Mouse (Mus musculus) MN1 (cell line): ENCODE data around the gene Slc22a17.
A peak's percentile ranks its signal among the peaks of the same experiment; 100 is the strongest.
"Not testable (repeated sequence)": the region's sequence is repeated elsewhere in the genome, so short reads cannot be mapped to it uniquely, and the experiment has no call there.

ENCODE experiments used
- DNase-seq: peaks from one replicate; pipeline ENCODE4 v3.0.0-alpha.2; 2016; ENCODE audit warnings: low spot score

Slc22a17 gene

GRCm38 (mm10) chr14:54912886-54913285 lies at the start of gene Slc22a17:
Gene Slc22a17, minus strand, starts transcription at chr14:54913132.
- peak; percentile 55 for DNase-seq

GRCm38 (mm10) chr14:54962714-54963113 lies 49.8 kb upstream of the Slc22a17 start:
- no peak for DNase-seq

GRCm38 (mm10) chr14:54961487-54961886 lies 48.6 kb upstream of the Slc22a17 start:
- no peak for DNase-seq

DNA sequence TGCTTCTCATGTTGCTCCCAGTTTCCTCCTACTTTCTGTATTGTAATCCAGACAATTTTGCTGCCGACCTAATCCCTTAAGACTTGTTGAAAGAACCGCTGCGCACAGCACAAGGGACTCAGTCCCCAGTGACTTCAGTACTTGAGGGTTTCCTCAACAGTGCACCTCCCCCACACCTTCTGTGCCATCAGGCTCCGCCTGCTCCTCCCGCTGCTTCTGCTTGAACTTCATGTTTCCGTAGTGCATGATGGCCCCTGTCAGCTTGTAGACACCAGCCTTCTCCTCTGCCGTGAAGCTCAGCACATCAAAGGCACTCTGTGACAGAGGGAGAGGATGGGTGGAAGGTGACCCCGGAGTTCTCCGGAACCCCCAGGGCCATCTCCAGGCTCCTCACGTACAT lies 47.8 kb upstream of the Slc22a17 start:
- no peak for DNase-seq

GRCm38 (mm10) chr14:54959853-54960613 lies 47.1 kb upstream of the Slc22a17 start:
- DNase-seq, result not testable (repeated sequence)

DNA sequence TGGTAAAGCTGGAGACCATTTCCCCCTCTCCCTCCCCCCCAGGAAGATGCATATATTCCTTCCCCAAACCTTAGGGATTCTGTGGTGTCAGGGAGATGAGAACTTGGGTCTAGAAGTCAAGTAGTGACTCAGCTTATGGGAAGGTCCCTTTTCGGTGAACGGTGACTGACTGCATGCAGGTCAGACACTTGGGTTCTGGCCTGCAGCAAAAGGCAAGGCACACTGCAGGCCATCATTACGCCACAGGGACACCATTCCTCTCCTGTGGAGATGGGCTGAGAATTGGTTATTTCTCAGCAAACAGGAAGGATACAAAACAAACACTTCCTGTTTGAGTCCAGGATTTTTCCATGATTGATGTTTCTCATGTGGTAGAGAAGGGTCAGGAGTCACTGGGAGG lies 46.3 kb upstream of the Slc22a17 start:
- no peak for DNase-seq

DNA sequence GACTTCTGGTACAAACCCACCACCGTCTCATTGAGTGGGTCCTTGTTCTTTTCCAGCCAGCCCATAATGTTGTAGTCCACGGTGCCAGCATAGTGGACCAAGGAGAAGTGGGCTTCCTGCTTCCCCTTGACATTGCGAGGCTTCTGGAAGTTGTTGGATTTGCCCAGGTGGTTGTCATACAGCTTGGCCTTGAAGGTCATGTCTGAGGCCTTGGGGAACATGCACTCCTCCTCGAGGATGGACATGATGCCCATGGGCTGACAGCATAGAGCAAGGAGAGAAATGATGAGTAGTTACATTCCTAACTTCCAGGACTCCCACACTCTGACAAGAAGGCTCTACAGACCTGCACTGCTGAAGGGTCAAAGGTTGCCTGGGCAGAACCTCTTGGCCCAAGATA lies 45.6 kb upstream of the Slc22a17 start:
- no peak for DNase-seq

- no peak for DNase-seq
Measured at GRCm38 (mm10) chr14:54956533-54956932, 43.6 kb upstream of the Slc22a17 start.

DNA sequence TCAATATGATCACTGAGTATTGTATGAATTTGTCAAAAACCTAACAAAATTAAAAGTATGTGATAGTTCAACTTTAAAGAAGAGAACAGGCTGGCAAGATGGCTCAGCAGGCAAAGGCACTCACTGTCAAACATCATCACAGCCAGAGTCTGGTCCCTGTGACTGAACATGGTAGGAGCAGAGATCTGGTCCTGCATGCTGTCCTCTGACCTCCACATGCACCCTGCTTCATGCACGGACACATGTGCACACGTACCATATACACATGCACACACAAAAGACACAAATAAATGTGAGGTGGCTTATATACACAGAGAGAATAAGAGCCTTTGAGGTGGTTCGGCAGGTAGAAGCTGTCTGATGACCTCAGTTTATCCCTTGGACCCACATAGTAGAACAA lies 42.5 kb upstream of the Slc22a17 start:
- DNase-seq, result no peak

DNA sequence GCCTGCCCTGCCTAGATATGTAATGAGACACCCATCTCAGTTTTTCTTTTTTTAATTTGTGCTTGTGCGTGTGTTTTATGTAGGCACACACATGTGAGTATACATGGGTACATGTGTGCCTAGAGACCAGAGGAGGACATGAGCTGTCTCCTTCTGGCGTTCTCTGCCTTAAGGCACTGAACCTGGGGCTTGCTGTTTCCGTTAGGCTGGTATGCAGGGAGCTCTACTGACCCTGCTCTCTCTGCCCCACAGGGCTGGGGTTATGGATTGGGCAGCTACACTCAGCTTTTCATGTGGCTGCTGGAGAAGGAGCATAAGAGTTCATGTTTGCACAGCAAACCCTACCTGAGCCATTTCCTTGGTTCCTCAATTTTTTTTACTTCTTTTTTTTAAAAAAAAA lies 41.5 kb upstream of the Slc22a17 start:
- DNase-seq, result no peak

GRCm38 (mm10) chr14:54953664-54954206 lies 40.8 kb upstream of the Slc22a17 start:
- no peak for DNase-seq

DNA sequence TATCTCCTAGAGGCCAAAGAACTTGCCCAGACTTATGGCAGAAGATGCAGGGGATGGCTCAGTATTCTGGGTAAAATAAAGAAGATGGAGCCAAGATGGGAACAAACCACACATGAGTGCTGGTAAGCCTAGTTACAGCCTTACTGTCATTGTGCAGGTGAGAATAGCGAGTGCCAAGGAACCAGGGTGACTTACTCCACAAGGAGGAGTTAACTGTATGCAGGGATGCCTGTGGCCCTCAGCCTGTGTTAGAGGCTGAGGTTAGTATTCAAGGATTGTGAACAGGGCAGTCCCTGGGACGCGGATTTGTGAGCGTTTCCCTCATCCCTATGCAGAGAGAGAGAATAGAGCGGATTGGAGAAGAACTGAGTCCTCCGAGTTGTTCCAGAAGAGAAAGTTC lies 38.7 kb upstream of the Slc22a17 start:
- no peak for DNase-seq

DNA sequence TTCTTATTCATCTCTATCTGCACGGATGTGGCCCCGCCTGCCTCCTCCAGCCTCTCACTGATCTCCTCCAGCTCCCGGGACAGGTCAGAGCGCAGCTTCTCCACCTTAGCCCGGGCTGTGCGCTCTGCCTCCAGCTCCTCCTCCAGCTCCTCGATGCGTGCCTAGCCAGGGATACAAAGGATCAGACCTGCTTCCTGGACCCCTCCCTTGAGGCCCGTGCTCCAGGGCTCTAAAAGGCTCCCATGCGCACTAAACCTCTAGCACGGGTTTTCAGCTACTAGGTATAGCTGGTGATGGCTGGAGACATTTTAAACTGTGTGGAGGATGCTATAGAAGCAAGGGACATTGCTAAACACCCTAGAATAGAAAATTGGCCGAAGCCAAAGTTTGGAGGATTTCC lies 37.6 kb upstream of the Slc22a17 start:
- no peak for DNase-seq

DNA sequence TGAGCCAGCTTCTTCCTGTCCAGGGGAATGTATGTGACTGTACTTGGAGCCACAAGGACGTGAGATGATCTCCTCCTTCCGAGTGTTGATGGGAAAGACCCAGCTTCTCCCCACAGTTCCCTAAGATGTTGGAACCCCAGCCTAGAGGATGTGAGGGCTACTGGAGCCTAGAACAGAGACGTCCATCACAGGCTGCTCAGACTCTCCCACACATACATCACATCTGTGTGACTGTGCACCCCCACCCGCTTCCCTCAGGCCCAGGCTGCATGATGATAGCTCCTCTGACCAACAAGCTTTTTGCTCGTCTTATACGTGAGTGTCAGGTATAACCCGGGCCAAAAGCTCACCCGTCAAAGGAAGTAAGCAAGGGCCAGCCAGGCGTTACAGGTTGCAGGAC lies 35.8 kb upstream of the Slc22a17 start:
- no peak for DNase-seq

GRCm38 (mm10) chr14:54947008-54947407 lies 34.1 kb upstream of the Slc22a17 start:
- DNase-seq, result not testable (repeated sequence)

DNA sequence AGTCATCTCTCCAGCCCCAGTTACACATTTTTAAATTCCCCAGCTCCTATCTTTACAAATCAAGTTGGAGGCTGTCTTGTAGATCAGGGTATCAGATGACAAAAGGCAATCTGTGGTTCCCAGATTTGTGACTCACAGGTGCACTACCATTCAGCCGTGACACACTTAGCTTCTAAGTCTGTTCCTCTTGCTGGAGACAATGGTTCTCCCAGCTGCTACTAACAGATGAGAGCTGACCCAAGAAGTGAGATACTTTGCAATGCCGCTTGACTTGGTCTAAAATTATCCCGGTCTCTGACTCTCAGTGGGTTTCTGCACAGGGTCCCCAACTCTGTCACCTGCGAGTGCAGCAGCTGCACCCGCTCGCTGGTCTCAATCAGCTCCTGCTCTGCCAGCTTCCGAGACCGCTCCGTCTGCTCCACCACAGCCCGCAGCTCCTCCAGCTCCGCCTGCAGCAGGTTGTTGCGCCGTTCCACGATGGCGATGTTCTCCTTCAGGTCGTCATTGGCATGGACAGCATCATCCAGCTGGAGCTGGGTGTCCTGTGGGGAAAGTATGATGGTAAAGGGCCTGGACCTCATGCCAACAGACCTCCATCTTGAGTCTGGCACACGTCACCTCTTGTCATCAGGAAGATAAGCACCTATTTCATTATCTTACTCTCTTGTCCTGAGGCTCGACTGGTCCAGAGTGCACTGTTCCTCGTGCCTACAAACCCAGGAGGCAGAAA lies 33.2 kb upstream of the Slc22a17 start:
- no peak for DNase-seq

DNA sequence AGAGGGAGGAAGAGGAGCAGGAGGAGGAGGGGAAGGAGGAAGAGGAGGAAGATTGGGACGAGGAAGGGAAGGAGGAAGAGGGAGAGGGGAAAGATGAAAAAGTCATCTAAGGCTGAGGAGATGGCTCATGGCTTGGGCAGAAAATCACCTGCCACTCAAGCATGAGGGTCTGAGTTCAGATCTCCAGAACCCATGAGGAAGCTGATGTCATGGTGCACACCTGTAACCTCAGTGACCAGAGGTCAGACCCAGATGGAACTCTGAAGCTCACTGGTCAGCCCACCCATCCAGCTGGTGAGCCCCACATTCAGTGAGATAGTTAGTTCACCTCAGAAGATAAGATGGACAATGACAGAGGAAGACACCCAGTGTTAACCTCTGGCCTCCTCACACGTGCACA lies 32.0 kb upstream of the Slc22a17 start:
- no peak for DNase-seq

GRCm38 (mm10) chr14:54943971-54944370 lies 31.0 kb upstream of the Slc22a17 start:
- DNase-seq, result no peak

DNA sequence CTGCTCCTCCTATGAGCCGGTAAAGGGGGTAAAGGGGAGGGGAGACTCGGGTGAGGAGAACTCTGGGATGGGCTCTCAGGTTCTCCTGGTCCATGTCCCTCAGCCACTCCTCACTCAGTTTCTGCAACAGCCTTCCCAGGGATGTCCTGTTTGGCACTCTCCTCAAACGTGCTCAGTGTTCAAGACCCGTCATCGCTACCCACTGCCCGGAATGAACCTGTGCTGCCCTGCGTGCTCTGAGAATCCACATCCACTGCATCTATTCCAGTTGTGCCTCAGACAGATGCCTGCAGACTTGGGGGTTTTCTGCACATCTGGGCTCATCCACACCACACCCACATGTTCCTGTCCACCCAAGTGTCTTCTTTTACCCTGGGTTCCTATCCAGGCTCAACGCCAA lies 29.5 kb upstream of the Slc22a17 start:
- DNase-seq, result no peak

DNA sequence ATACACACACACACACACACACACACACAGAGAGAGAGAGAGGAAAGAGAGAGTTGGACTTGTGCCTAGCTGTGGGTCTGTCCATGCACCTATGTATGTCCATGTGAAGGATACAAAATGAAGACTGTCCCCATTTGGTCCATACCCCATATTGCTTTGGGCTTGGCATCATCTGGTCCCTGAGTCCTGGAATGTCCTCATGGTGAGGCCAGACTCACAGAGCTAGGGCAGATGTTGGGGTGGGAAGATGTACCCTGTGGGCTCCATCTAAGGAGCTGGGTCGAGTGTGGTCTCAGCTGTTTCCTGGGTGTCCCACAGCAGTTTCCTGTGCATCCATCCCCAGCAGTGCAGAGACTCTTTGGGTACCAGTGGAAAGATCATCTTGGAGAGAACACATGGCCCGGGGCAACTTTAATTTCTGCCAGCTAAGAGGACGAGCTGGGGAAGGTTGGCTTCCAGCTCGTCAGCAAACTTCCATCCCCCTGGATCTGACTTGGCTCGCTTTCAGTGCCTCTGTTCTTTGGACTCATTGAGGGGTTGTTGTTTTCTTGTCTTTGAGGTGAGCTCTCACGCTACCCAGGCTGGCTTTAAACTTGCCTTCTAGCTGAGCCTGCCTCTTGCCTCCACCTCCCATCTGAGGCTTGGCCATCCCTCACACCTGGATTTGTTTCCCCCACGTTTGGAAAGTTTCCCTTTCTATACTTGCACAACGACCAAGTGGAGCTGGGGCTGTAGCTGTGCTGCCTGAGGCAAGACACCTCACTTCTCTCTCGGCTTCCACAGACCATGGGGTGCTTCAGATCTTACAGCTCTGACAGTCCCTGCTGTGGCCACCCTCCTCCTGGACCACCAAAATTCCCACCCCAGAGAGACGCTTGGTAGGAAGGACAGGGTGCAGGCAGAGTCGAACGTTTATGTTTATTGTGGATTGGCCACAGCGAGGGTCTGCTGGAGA lies 28.4 kb upstream of the Slc22a17 start:
- DNase-seq, result no peak

- no peak for DNase-seq
Measured at GRCm38 (mm10) chr14:54940176-54940530, 27.2 kb upstream of the Slc22a17 start.
